Mouse (Mus musculus) gastrocnemius, postnatal 14 days (tissue): ENCODE data around the gene Hist1h2ae. TPM values are rescaled to one million over a fixed set of nuclear protein-coding genes. Genes with fewer than 3 reads are reported as not detected.
"Not testable (repeated sequence)": the region's sequence is repeated elsewhere in the genome, so short reads cannot be mapped to it uniquely, and the experiment has no call there.

Experiments used
- DNase-seq: peaks from one replicate; pipeline ENCODE4 v3.0.0; 2021; ENCODE audit warnings: mixed read lengths
- intact Hi-C: fragments of 180-260 bp; cut with DNase I; formaldehyde crosslinking; loops from one replicate; pipeline ENCODE4 v1.15.1; 2025; ENCODE audit warnings: low total_unique reads
- total RNA-seq, 2 experiments: library from RNA; stranded (reverse); gene quantifications; 2 replicates each; pipeline ENCODE4 v1.2.3; 2021

Gene Hist1h2ae
- total RNA-seq, 2 experiments from 2014 or later = 15.2 to 16.6 TPM

DNA sequence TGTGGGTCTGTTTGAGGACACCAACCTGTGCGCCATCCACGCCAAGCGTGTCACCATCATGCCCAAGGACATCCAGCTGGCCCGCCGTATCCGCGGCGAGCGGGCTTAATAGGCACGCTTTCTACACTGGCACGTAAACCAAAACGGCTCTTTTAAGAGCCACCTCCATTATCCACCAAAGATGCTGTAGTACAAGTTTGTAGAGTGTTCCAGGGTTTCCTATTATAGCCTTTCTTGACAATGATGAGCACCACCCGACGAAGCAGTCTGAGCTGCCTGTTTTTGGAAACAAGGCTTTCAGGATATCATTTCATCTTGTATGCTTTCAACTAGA lies 26.3 kb downstream of the Hist1h2ae start:
- DNase-seq, intact Hi-C loops: not testable (repeated sequence)

DNA sequence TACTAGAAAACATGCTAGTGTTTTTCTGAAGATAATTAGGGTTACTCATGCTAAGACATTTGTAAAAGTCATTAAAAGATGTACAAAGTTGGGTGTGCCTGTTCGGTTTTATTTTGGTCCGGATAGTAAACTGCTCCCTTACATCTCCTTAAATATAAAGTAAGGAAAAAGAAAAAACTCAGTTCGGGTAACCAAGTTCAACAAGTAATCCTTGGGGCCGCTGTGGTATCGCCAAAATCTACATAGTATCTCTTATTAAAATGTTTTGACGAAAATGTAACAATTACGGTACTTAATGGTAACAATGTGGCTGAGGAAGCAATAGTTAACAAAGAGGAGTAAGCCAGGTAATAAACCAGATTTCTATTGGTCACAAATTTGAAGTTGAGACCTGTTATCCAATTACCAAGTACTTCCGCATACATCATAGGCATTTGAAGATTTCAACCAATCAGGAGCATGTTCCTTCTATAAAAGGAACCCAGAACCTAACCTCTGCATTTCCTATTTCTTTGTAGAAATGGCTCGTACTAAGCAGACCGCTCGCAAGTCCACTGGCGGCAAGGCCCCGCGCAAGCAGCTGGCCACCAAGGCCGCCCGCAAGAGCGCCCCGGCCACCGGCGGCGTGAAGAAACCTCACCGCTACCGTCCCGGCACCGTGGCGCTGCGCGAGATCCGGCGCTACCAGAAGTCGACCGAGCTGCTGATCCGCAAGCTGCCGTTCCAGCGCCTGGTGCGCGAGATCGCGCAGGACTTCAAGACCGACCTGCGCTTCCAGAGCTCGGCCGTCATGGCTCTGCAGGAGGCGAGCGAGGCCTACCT lies 26.8 kb downstream of the Hist1h2ae start, which contains the start of gene Hist1h3f:
Gene Hist1h3f, plus strand, starts transcription at position 88 of the 822 bp plus-strand sequence.
- intact Hi-C loops = no loop called here
- DNase-seq = peak; percentile 26

DNA sequence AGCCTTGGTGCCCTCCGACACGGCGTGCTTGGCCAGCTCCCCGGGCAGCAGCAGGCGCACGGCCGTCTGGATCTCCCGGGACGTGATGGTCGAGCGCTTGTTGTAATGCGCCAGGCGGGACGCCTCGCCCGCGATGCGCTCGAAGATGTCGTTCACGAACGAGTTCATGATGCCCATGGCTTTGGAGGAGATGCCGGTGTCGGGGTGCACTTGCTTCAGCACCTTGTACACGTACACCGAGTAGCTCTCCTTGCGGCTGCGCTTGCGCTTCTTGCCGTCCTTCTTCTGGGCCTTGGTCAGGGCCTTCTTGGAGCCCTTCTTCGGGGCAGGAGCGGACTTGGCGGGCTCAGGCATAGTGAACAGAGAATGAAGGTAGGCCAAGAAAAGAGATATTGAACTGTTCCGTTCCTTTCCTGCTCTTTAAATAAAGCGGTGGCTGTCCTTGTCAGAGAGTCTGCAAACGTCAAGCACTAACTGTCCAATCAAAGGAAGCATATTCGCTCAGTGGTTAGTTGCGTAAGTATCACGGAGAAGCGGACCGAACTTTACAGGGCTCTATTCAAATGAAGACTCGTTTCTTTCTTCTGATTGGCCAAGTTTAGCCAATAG lies 27.9 kb downstream of the Hist1h2ae start, which contains the start of gene Hist1h2bh:
Gene Hist1h2bh, minus strand, starts transcription at position 394 of the 609 bp plus-strand sequence.
- peak; percentile 24 for DNase-seq
- intact Hi-C loops = not testable (repeated sequence)

DNA sequence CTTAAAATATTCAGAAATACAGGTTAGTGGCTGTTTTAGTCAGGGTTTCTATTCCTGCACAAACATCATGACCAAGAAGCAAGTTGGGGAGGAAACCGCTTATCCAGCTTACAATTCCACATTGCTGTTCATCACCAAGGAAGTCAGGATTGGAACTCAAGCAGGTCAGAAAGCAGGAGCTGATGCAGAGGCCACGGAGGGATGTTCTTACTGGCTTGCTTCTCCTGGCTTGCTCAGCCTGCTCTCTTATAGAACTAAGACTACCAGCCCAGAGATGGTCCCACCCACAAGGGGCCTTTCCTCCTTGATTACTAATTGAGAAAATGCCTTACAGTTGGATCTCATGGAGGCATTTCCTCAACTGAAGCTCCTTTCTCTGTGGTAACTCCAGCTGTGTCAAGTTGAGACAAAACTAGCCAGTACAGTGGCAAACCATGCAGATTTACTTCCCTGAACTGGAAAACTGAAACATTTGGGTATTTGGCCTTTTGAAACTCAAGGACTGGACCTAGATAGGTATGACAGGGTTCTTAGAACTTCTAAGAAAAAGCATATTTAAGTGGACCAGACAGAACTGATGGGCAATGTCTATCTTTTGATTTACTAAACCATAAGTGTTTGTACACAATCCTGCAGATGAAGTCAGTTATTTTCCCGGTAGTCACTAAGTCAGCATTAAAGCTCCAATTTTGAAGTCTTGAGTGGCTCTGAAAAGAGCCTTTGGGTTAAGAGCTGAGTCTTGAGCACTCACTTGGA lies 28.6 kb downstream of the Hist1h2ae start:
- intact Hi-C loops, DNase-seq: not testable (repeated sequence)

DNA sequence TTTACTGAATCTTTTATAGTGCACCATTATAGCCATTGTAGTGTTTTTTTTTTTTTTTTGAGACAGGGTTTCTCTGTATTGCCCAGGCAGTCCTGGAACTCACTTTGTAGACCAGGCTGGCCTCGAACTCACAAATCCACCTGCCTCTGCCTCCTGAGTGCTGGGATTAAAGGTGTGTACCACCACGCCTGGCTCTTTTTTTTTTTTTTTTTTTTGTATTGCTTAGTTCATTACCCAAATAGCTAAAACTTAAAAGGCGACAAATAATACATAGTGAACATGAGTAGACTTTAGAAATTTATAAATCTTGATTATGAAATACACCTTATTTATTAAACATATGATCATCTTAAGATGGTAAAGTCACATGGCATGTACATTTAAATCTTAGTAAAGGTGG lies 29.5 kb downstream of the Hist1h2ae start:
- intact Hi-C loops = no loop called here
- DNase-seq = no peak

DNA sequence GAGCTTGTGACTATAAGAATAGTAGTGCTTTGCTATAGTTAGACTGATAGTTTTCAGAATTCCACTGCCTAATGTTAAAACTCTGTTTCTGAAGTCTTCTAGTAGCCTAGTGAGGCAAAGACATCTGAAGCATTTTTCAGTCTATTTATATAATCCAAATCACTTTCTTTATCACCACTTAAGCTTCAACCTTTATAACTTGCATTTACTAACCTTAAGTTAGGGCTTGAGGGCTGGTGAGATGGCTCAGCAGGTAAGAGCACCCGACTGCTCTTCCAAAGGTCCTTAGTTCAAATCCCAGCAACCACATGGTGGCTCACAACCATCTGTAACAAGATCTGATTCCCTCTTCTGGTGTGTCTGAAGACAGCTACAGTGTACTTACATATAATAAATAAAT lies 31.2 kb downstream of the Hist1h2ae start:
- intact Hi-C loops, DNase-seq: not testable (repeated sequence)

DNA sequence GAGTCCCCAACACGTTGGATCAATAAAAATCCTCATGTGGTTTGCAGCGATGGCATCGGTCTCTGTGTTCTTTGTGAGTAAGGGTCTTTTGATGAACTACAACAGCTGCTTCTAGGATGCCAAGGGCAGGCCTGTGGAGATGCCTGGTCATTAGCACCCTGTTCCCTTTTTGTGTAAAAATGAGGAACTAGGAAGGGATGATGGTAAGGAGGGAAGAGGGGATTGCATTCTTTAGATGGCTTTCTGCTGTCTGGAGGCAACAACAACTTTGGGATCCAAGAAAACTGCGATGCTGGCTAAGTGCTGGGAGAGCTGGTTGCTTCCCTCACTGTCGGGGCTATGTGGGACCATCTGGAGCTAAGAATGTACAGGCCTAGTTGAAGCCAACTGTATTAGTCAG lies 32.8 kb downstream of the Hist1h2ae start:
- no peak for DNase-seq
- intact Hi-C loops = no loop called here

DNA sequence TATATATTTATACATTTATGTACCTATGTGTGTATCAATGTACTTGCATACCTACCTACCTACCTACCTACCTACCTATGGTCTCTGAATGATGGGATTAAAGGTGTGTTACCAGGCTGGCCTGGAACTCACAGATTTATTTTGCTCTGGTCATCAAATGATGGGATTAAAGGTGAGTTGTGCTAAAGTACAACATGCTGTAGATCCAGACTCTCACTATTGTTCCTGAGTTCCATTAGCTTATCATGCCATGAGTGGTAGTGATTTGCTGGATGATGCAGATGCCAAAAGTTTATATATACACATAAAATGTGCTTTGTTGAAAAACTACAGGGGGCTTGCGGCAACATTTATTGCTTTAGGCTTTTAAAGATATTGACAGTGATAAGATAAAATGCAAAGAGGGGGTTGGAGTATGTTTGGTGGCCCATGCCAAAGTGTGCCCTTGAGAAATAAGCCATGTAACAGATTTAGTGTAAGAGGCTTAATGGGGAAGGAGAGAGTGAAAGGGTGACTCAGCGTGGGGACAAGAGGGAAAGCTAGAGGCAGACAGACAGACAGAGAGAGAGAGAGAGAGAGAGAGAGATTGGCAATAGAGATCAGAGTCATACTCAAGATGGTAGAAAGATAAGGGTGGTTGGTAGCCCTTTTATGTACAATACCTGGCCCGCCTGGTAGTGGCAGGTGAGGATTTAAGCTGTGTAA lies 33.9 kb downstream of the Hist1h2ae start:
- intact Hi-C loops = no loop called here
- DNase-seq = no peak

DNA sequence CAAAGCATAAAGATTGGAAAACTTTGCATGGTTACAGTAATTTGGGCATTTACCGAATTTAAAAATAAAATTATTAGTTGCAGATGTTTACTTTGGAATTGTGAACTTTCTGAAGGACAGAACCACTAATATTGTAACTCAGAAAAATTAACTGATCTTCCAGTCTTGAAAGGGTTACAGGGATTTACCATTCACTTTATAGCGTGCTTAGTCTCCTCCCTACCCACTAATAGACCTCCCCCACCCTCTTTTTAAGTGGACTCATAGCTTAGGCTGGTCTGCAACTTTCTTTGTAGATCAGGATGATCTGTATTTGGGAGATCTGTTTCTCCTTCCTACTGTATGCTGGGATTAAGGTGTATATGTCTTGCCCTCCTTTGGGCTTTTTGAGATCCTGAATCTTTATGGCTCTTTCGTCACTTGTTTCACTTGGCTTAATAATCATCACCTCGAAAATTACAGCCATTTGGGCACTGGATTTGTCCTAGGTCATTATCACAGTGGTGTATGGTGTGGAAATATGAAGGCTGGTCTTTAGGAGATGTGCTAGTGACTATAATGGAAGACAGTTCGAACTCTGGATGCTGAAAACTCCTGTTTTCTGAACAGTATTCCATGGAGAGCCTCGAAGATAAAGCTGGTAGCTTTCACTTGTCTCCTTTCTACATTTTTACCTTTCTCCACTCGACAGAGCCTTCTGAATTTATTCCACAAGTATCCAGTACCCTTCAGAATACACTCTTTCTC lies 34.8 kb downstream of the Hist1h2ae start:
- DNase-seq = no peak
- intact Hi-C loops = no loop called here

DNA sequence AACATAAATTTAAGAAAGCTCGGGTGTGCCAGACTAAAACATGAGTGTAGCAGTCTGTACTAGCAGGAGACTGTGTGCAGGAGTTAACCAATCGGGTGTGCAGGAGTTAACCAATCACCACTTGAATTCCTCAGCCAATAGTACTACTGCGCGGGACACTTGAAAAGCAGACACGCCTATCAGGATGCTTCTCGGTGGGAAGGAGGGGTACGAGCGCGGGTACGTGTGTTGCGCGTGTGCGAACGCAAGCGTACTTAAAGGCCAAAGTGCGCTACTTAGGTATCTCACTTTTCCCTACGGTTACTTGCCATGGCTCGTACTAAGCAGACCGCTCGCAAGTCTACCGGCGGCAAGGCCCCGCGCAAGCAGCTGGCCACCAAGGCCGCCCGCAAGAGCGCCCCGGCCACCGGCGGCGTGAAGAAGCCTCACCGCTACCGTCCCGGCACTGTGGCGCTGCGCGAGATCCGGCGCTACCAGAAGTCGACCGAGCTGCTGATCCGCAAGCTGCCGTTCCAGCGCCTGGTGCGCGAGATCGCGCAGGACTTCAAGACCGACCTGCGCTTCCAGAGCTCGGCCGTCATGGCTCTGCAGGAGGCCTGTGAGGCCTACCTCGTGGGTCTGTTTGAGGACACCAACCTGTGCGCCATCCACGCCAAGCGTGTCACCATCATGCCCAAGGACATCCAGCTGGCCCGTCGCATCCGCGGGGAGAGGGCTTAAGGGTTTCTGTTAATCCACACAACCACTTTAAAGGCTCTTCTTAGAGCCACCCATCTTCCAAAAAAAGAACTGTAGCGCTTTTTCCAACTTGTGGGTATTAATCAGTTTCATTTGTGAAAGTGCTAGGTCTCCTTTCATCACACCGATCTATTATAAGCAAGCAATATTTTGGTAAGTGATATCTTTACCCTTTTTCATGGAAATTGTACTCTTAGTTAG lies 35.6 kb downstream of the Hist1h2ae start, which contains the start of gene Hist1h3g:
Gene Hist1h3g, plus strand, starts transcription at position 286 of the 939 bp plus-strand sequence.
- intact Hi-C loops = not testable (repeated sequence)
- peak; percentile 76 for DNase-seq

DNA sequence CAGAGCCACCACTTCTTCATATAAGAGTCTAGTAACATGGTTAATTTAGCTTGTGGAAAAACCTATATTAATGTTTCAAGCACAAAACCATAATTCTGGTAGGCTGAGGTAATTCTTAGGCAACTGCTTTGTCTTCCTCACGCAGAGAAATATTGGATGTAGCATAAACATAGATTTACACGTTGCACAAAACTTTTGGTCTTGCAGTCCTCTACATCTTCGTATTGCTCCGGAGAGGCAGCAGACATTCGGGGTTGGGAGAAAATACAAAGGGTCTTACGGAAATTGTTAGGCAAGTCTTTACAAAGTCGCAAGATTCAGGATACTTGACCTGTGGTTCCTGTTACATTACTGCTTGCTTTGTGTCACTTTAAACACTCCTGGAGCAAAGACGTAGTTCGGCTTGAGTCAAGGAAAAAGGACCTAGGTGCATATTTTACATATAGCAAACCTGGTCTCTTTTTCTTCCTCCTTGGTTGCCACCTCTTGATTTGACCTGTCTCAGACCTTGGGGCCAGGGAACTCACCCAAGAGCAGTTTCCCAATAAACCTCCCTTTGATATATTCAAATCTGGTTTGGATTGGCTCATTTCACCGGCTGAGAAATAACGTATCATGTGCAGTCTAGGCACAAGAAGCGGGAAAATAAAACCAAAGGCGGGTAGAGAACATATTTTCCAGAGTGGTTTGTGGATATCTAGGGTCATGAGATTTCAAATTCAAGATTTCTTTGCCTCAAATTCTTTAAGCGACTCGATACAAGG lies 36.5 kb downstream of the Hist1h2ae start:
- DNase-seq = no peak
- intact Hi-C loops = no loop called here

DNA sequence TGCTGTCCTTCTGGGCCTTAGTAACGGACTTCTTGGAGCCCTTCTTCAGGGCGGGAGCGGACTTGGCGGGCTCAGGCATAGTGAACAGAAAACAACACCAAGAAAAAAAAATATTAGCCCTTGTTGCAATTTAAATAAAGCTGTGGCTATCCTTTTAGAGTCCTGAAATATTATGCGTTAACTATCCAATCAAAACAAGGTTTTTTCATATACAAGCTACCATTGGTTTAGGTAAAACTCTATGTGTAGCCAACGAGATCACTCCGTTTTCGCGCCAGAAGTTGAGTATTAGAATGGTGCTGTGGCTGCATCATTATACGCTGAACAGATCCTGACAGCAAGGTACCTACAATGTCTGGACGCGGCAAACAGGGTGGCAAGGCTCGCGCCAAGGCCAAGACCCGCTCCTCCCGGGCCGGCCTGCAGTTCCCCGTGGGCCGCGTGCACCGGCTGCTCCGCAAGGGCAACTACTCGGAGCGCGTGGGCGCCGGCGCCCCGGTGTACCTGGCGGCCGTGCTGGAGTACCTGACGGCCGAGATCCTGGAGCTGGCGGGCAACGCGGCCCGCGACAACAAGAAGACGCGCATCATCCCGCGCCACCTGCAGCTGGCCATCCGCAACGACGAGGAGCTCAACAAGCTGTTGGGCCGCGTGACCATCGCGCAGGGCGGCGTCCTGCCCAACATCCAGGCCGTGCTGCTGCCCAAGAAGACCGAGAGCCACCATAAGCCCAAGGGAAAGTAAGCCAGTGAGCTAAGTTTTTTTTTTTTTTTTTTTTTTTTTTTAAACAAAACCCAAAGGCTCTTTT lies 37.3 kb downstream of the Hist1h2ae start, which contains the start of gene Hist1h2af:
Gene Hist1h2af, plus strand, starts transcription at position 347 of the 808 bp plus-strand sequence.
- intact Hi-C loops = not testable (repeated sequence)
- peak; percentile 36 for DNase-seq

DNA sequence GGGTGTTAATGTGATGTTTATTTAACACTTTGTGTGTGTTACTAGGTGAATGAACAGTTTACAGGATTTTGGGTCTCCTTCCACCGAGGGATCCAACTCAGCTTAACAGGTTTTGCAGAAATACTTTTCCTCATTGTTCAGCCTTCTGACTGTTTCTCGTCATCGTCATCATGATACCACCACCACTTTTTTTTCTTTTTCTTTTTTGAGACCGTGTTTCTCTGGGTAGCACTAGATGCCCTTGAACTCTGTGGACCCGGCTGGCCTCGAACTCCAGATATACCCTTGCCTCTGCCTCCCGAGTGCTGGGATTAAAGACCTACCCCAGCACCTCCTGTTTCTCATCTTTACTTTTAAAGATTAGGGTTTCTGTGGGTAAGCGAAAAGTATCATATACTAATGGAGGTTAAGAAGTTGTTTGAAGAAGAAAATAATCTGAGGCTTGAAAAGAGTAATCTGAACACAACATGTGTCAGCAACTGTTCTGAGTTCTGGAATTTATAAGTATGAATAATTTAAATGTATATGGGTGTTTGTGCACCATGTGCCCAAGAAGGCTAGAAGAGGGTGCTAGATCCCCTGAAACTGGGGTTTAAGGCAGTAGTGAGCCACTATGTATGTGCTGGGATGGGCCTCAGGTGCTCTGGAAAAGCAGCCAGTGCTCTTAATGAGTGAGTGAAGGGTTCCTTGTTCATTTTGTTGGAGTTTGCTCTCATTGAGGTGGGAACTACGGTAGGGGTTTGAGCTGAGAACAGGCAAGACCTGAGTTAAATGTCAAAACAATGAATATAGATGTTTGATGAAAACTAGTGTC lies 38.6 kb downstream of the Hist1h2ae start:
- intact Hi-C loops = no loop called here

DNA sequence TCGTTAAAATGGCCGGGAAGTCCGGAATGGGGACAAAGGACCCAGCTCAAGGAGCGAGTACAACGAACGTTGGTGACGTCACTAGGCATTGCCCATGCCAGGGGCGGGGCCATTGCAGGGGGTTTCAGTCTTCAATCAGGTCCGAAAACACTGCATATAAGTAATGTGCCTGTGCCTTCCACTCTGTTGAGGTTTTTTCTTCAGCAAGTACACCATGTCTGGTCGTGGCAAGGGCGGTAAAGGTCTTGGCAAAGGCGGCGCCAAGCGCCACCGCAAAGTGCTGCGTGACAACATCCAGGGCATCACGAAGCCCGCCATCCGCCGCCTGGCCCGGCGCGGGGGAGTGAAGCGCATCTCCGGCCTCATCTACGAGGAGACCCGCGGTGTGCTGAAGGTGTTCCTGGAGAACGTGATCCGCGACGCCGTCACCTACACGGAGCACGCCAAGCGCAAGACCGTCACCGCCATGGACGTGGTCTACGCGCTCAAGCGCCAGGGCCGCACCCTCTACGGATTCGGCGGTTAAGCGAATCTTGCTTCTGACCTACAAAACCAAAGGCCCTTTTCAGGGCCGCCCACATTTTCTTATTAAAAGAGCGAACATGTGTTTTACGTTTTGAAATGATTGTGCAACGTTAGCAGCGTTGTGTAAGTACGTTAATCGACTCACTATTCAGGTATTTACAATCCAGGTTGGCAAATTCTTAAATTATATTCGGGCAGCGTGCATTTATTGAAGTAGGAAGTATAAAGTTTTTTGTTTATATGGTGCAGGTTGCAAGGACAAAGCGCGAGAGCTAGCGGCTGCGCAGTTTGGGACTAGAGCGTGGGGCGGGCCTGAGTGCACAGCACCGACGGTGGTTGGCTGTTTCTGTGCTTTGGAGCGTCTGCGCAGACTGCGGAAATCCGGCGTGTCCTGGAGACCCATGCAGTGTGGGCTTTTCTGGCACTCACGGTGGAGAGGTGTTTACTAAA lies 39.8 kb downstream of the Hist1h2ae start, which contains the start of gene Hist1h4h:
Gene Hist1h4h, plus strand, starts transcription at position 150 of the 975 bp plus-strand sequence.
- intact Hi-C loops = no loop called here
- DNase-seq = peak; percentile 91

More for the DNA sequence above, 38.6 kb downstream of the Hist1h2ae start:
- no peak for DNase-seq
